Mouse (Mus musculus) brain, embryonic 14.5 days (tissue): Measurements from ENCODE around the gene Alox12e. TPM values are rescaled to one million over a fixed set of nuclear protein-coding genes. Genes with fewer than 3 reads are reported as not detected.
A peak's percentile ranks its signal among the peaks of the same experiment; 100 is the strongest.
"Not testable (repeated sequence)": the region's sequence is repeated elsewhere in the genome, so short reads cannot be mapped to it uniquely, and the experiment has no call there.

Experiments
- DNase-seq: peaks from one replicate; pipeline ENCODE4 v3.0.0-alpha.2; 2011; ENCODE audit warnings: low read depth
- CTCF ChIP-seq: fragments of 200-500 bp; IDR thresholded peaks from 2 replicates; pipeline ENCODE4 v1.5.1; 2012; ENCODE audit warnings: inconsistent platforms, mild to moderate bottlenecking, moderate library complexity, borderline replicate concordance; ENCODE audit not compliant: insufficient read depth, insufficient read length; ENCODE audit errors: extremely low read depth
- POLR2A ChIP-seq: fragments of 200-500 bp; IDR thresholded peaks from 2 replicates; pipeline ENCODE4 v1.6.1; 2012; ENCODE audit warnings: mild to moderate bottlenecking, inconsistent platforms, borderline replicate concordance; ENCODE audit not compliant: poor library complexity, insufficient read depth, insufficient read length, severe bottlenecking; ENCODE audit errors: extremely low read depth
- polyA plus RNA-seq: library from polyadenylated mRNA; depleted of rRNA; stranded (reverse); fragments of >200 nt; gene quantifications from 2 replicates; pipeline ENCODE4 v1.2.3, GENCODE M21; 2012; rRNA removed

Alox12e gene
- not detected in 2 replicates for polyA plus RNA-seq

DNA sequence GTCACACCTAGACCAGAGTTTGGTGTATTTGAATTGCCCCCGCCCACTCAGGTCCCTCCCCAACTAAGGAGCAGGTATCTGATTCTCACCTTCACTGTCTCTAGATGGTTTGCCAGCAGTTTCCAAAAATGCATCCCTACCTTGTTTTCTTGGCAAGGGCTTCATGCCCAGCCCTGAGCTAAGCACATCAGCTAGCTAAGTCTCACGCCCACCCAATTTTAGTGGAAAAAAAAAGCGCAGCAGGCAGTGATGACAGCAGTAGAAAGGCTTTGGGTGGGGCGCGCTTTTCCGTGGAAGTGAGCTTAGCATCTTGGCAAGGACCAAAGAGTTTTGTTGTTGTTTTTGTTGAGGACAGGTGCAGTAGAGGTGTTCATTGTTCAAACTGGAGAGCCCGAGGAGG, at the start of gene Alox12e:
Gene Alox12e, minus strand, starts transcription at position 101 of the 400 bp plus-strand sequence.
- TF ChIP-seq CTCF, result no peak
- DNase-seq, result no peak

DNA sequence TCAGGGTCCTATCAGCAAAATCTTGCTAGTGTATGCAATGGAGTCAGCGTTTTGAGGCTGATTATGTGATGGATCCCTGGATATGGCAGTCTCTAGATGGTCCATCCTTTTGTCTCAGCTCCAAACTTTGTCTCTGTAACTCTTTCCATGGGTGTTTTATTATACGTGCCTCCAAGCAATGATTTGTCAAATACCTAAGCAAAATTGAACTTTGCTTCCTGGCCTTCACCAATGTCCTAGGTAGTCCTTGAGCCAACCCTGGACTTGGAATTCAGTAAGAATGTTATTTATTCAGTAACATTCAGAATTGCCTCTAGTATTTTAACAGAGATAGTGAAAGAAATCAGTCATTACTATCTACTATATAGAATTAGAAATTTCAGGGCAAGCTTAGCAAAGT, 46.2 kb upstream of the Alox12e start:
- not testable (repeated sequence) for DNase-seq

DNA sequence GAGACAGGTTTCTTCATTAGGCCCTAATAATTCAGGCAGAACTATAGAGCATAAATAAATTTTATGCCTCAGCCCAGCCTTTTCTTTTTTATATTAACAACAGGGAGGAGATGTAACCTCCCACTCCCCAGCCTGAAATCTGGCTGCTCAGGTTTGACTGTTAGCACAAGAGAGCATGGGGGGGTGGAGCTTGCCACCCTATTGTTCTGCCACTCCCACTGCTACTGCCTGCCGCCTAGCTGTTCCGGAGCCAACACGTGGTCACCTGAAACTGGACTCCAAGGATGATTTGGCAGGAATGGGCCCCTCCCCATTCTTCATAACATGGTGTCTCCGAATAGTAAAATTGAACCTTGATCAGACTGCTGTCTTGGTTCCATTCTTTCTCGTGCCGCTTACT, 45.3 kb upstream of the Alox12e start:
- not testable (repeated sequence) for DNase-seq

DNA sequence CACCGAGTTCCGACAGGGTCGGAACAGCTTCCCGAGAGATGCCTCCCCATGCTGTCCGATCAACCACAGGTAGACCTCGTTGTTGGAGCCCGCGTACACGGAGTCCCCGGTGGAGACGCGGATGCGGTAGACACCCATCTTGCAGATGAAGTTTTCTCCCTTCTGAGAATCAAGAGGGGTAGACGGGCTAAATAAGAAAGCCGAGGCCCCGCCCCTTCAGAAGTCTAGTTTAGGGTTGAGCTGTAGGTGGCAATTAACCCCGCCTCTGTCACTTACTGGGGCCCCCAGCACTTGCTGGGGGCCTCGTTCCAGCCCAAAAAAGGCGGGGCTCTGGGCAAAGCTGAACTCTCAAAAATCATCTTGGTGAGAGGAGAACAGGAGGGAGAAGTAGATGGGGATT, 29.4 kb upstream of the Alox12e start, which contains the start of gene Alox15:
Gene Alox15, minus strand, starts transcription at position 164 of the 400 bp plus-strand sequence.
- DNase-seq, result no peak
- no peak for TF ChIP-seq POLR2A
- TF ChIP-seq CTCF, result no peak

DNA sequence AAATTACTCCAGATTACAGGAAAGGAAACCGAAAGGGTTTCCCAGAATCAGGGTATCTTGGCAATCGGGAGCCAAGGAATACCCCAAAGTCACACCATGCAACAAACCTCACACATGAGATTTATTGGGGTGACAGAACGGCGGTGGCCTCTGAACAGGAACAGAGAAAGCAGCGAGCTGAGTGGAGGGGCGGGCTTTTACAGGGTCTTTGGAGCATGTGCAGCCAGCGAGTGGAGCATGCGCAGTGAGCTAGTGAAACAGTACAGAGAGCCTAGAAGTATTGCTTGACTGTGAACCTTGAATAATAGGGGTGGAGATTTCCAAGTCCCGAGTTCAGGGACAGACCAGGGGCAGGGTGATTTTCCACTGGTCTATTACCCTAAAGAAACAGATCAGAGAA, 26.2 kb upstream of the Alox12e start:
- no peak for DNase-seq
- no peak for TF ChIP-seq CTCF
- no peak for TF ChIP-seq POLR2A

DNA sequence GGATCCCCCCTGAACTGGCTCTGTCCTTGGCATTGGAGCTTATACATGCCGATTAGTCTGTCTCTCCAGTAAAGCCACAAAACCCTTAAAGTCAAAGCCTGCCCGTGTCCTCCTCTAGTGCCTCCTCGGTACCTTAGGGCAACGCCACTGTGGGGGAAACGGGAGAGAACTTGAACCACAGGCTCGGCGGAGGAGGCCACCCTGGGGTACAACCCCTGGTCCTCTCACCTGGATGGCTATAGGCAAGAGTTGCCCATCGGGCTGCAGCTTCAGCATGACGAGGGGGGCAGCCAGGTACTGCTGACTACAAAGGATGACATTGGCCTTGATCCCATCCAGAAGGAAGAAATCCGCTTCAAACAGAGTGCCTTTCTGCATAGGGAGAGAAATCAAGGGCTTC, 25.4 kb upstream of the Alox12e start:
- no peak for TF ChIP-seq CTCF
- no peak for TF ChIP-seq POLR2A
- no peak for DNase-seq

DNA sequence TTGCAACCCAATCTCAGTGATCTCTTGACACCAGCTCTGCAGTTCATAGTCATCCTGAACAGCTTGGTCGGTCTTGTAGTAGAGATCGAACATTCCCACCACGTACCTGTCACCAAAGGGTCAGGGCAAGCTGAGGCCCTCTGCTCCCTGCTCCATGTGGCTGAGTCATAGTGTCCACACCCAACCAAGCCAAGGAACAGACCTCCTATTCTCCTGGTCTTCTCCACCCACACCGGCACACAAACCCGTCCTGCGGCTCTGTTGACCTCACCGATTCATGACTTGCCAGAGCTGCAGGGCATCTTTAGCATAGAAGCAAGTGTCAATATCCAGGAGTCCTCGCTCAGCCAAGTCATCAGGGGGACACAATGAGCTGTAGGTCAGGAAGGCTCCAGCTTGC, 23.1 kb upstream of the Alox12e start:
- no peak for DNase-seq
- TF ChIP-seq CTCF (no peak), POLR2A (no peak)

DNA sequence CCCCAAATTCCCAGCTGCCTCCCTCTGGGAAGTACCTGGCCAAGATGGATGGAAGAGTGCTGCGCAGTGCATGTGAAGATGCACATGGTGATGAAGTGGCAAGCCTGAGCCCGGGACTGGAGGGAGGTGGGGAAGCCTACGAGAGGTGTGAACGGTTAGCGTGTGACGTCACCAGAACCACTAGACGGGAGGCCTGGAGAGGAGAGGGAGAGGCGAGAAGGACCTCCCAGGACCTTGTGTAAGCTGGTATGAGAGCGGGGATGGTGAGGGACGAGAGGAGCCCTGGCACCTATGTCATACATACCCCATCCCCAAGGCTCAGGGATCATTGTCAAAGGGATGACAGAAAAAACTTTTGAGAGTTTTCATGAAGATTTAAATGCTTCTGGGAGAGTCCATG, 22.6 kb upstream of the Alox12e start:
- TF ChIP-seq POLR2A (no peak), CTCF (no peak)
- no peak for DNase-seq

DNA sequence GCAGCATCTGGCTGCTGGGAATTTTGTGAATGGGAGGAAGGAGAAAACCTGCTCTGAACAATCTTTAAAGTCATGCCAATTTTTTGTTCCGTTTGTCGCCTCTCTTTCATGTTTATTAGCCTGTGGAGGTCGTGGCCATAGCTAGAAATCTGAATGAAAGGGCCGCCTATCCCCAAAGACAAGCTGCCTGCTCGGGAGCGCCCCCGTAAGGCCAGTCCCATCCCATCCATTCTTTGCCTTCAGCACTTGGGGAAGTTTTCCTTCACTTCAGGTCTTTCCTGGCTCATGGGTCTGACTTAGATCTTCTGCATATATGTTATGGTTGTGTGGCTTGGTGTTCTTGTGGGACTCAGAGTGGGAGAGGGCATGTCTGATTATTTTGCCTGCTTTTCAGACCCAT, 17.1 kb upstream of the Alox12e start:
- no peak for DNase-seq
- peak; percentile 13; the same call in 1 of the 2 replicates for TF ChIP-seq CTCF
- no peak for TF ChIP-seq POLR2A

DNA sequence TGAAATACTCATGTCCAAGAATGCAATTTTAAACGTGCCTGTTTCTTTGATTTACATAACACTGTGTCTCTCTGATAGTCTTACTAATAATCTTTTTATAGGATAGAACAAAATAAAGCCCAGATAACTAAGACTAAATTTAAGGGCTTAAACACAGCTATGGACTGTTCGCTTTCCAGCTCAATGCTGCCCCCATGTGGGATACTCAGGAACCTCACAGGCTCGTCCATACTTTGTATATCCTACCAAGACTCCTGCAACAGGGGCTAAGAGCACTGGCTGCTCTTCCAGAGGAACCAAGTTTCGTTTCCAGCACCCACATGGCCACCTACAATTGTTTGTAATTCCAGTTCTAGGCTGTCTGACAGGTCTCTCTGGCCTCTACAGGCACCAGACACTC, 12.0 kb upstream of the Alox12e start:
- DNase-seq, result peak; percentile 69
- no peak for TF ChIP-seq POLR2A
- peak; percentile 63; the same call in 1 of the 2 replicates for TF ChIP-seq CTCF

DNA sequence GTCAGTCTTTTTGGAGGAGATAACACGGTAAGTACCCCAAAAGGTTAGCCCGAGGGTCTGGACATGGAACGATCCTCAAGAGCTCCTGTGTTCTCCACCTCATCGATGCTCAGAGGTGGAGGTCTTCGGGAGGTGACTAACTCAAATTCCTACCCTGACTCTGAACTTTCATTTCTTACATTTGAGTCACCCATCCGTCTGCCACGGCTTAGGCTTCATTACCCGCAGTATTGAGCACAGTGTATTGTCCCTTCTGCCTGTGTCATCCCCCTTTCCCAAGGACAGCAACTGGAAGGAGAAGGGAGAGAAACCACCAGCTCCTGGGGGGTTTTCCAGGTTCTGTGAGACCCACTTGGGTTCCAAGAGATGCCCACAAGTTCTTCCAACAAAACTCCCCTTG, 2.3 kb upstream of the Alox12e start:
- DNase-seq, result no peak
- TF ChIP-seq CTCF (no peak), POLR2A (no peak)

DNA sequence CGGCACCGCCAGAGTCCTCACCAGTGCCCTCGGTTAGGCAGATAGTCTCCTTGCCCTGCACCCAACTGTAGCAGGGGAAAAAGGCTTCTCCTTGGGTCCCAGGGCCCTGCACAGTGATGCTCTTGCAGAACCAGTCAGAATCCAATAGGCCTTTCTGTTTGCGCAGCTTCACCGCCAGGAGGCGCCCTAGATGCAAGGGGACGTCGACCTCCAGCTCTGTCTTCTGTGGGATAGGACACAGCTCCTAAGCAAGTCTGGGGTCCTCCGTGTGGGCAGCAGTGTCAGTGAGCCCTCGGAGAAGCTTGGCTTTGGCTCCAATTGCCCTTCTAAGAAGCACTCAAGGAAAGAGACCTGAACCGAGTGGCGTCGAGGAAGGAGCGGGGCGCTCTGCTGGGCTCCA, 764 bp downstream of the Alox12e start:
- TF ChIP-seq POLR2A, result no peak
- TF ChIP-seq CTCF, result peak; percentile 80
- DNase-seq, result peak; percentile 54

DNA sequence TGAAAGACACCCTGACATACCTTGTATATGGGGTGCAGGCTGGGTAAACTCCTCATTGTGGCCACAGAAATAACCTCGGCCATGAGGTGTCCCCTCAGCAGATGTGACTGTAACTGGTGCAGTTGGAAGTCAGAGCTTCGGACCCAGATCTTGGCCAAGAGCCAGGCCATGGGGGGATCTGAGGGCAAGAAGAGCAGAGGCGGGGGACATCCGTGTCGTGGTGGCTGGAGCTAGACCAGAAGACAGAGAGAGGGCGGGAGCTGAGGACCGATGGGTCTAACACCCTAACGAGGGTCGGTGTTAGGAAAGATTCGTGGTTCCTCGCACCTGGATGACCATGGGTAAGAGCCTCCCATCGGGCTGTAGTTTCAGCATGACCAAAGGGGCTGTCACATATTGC, 2.8 kb downstream of the Alox12e start:
- DNase-seq, result no peak
- TF ChIP-seq POLR2A, result no peak
- TF ChIP-seq CTCF, result no peak

DNA sequence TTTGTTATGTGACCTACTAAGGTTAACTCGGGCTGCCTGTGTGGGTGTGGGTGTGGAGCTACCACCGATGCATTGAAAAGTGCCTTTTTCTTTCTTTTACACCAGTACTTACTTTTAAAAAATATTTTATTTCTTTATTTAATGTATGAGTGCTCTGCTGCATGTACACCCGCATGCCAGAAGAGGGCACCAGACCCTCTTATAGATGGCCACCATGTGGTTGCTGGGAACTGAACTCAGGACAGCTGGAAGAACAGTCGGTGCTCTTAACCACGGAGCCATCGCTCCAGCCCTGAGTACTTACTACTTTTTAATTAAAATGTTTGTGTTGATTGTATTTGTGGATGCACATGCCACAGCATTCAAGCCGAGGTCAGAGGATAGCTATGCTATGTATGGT, 8.6 kb downstream of the Alox12e start:
- no peak for TF ChIP-seq POLR2A
- peak; percentile 48; the same call in 1 of the 2 replicates for TF ChIP-seq CTCF
- peak; percentile 22 for DNase-seq

DNA sequence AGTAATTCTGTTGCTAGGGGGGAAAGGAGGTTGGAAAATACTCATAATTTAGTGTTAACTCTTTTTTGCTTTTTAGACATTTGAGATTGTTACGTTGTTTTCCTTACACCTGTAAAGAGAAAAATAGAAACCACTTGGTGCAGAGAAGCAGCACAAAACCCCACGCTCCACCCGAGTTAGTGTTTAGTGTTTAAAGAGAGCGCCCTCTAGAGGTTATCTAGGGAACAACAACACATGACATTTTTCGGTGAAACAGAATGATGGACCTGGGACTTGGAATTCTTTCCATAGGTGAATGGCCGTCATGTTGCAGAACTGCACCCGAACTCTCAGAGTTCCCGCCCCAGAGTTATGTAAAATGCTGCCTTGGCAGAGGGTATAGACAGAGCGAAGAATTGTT, 13.1 kb downstream of the Alox12e start:
- DNase-seq, result peak; percentile 65
- peak; percentile 62; the same call in 1 of the 2 replicates for TF ChIP-seq CTCF
- TF ChIP-seq POLR2A, result no peak
